Mouse (Mus musculus) midbrain, embryonic 14.5 days (tissue): ENCODE data around the gene Eef1a1. TPM values are rescaled to one million over a fixed set of nuclear protein-coding genes. Genes with fewer than 3 reads are reported as not detected.
"Not testable (repeated sequence)": the region's sequence is repeated elsewhere in the genome, so short reads cannot be mapped to it uniquely, and the experiment has no call there.

Experiments used
- ATAC-seq: fragments of 200-750 bp; cut with Nextera tagmentation; 2 replicates; pipeline ENCODE4 v1.8.0; 2017; ENCODE audit warnings: moderate number of reproducible peaks, moderate library complexity; ENCODE audit not compliant: low FRiP score, low TSS enrichment
- DNase-seq: peaks from one replicate; pipeline ENCODE4 v3.0.0-alpha.2; 2015
- H3K27ac ChIP-seq: fragments of 300-500 bp; sonication (generic); replicated peaks from 2 replicates; pipeline ENCODE4 v1.5.1; 2014; ENCODE audit warnings: mild to moderate bottlenecking, low read depth, low read length, moderate library complexity
- H3K27me3 ChIP-seq: fragments of 300-500 bp; sonication (generic); 2 replicates; pipeline ENCODE4 v1.6.1; 2014; ENCODE audit warnings: low read length, control low read depth, mixed read lengths; ENCODE audit not compliant: control insufficient read depth, insufficient read depth
- H3K36me3 ChIP-seq: fragments of 300-500 bp; sonication (generic); 2 replicates; pipeline ENCODE4 v1.6.1; 2014; ENCODE audit warnings: low read length, control low read depth; ENCODE audit not compliant: control insufficient read depth, insufficient read depth
- H3K4me1 ChIP-seq: fragments of 300-500 bp; sonication (generic); 2 replicates; pipeline ENCODE4 v1.6.1; 2014; ENCODE audit warnings: mild to moderate bottlenecking, antibody characterized with exemption, low read length, control low read depth; ENCODE audit not compliant: control insufficient read depth, insufficient read depth
- H3K4me2 ChIP-seq: fragments of 300-500 bp; sonication (generic); 2 replicates; pipeline ENCODE4 v1.6.1; 2014; ENCODE audit warnings: mild to moderate bottlenecking, low read length, moderate library complexity
- H3K4me3 ChIP-seq: fragments of 300-500 bp; sonication (generic); replicated peaks from 2 replicates; pipeline ENCODE4 v1.5.1; 2014; ENCODE audit warnings: low read depth, low read length
- H3K9ac ChIP-seq: fragments of 300-500 bp; sonication (generic); replicated peaks from 2 replicates; pipeline ENCODE4 v1.6.1; 2014; ENCODE audit warnings: mild to moderate bottlenecking, low read length, moderate library complexity
- H3K9me3 ChIP-seq: fragments of 300-500 bp; sonication (generic); 2 replicates; pipeline ENCODE4 v1.6.1; 2016; ENCODE audit warnings: low read length, control low read depth, mixed read lengths; ENCODE audit not compliant: control insufficient read depth
- whole genome bisulfite sequencing: fragments of 180-500 bp; shearing (Covaris S2); extraction: QIAGEN DNeasy Blood & Tissue Kit; methylation state at CpG from one replicate; pipeline ENCODE4 v1.1.7; 2014; 5-methylcytosine and 5-hydroxymethylcytosine counted together
- polyA plus RNA-seq: library from polyadenylated mRNA; unstranded; fragments of >200 nt; fragmentation: Nextera tagmentation; extraction: Ambion mirVana; gene quantifications from 2 replicates; pipeline ENCODE4 v1.2.1, GENCODE M21; 2014

Eef1a1 gene
- polyA plus RNA-seq, 1 experiment from 2014 or later: 4,401 TPM

DNA sequence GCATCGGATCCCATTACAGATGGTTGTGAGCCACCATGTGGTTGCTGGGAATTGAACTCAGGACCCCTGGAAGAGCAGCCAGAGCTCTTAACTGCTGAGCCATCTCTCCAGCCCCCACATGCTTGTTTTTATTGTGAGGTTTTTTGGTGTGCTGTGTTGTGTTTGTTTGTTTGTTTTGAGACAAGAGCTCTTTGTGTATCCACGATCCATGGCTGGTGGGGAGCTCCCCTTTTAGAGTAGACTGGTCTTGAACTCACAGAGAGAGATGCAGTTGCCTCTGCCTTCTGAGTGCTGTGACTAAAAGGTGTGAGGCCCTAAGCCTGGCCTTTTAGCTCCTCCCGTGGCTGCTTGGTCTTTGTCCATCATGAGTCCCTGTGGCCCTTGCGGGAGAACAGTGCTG, 15.2 kb upstream of the Eef1a1 start:
- Histone ChIP-seq H3K36me3 (0 out of 2 replicates have a peak, but pooled peaks cover 11% of the 10 kb centered on the region), H3K4me1 (peaks cover 25% of the 10 kb centered on the region; the same call in 1 of the 2 replicates), H3K4me2 (peak overlapping the region; percentile 44), H3K9ac (peak overlapping the region; percentile 36; the same call in 1 of the 2 replicates), H3K27me3 (no peaks in the 10 kb centered on the region), H3K9me3 (no peaks in the 10 kb centered on the region), H3K27ac (peak overlapping the region; percentile 96), H3K4me3 (peak overlapping the region; percentile 25; the same call in 1 of the 2 replicates)
- WGBS: 57% methylated on average over 4 of the region's 4 CpGs
- ATAC-seq (no peak), DNase-seq (peak; percentile 37)

DNA sequence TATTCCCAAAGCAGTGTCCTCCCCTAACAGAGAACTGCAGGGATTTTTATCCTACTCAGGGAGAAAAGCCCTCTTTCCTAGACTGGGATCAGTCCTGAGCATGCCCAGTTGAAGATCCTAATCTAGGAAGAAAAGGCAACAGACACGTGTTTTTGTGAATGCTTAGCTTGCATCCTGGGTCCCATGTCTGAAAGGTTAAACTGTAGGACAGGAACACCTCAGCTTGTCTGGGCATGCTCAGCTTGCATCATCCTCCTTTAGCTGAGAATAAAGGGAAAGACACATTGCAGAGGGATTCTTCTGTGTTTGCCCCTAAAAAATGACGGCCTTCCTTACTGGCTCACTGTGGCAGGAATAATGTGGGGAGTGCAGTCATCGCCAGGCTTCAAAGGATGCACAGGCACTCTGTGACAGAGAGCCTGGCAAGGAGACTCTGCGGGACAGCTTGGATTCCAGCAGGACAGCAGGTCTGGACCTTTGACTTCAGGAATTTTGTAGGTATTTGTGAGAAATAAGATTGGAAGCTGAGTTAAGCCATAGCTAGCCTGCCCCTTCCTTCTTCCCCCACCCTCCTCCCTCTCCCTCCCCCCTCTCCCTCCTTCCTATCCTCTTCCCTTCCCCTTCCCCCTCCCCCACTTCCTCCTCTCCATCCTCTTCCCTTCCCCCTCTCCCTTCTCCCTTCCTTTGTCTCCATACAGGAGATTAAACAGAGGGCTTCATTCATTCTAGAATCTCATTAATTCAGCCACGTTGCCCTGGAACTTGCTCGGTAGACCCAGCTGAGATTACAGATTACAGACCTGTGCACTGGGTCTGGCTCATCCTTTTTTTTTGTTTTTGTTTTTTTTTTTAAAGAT, 14.5 kb upstream of the Eef1a1 start:
- ATAC-seq: peak; percentile 76
- Histone ChIP-seq H3K4me3 (peak overlapping the region; percentile 25), H3K9ac (peak overlapping the region; percentile 36), H3K27me3 (no peaks in the 10 kb centered on the region), H3K4me2 (peak overlapping the region; percentile 44), H3K27ac (peak overlapping the region; percentile 96), H3K9me3 (no peaks in the 10 kb centered on the region), H3K4me1 (peaks cover 25% of the 10 kb centered on the region; the same call in 1 of the 2 replicates), H3K36me3 (0 out of 2 replicates have a peak, but pooled peaks cover 5% of the 10 kb centered on the region)
- DNase-seq: peak; percentile 87
- 0% methylated on average over 6 of the region's 6 CpGs for WGBS

DNA sequence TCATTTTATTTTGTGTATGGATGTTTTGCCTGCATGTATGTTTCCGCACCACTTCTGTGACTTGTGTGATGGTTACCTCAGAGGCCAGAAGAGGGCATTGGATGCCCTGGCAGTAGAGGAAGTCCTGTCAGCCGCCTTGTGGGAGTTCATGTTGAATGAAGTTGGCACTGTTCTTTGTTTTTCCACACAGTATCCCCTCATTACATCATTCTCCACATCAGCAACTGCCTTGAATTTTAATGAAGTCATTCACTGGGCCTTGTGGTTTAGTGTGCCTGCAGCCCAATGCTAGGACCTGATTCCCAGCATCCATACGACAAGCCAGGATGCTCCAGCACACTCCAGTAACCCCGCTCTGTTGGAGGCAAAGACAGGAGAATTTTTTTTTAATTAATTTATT, 12.3 kb upstream of the Eef1a1 start:
- 71% methylated on average over 4 of the region's 4 CpGs for WGBS
- no peaks in the 10 kb centered on the region for H3K36me3 ChIP-seq
- DNase-seq: peak; percentile 35

DNA sequence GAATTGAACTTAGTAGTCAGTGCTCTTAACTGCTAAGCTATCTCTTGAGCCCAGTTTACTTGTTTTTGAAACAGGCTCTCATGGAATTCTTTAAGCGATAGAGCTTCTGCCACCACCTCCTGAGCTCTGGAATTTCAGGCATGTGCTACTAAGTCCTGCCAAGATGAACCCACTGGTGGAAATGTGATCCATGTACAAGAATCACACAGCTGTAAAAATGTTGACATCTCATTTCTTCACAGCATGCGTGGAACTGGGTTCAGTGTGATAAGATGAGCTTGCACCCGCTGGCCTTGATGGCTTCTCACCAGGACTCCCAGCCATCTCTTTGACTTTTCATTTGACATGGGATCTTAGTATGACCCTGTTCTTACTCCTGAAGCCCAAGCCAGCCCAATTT, 11.4 kb upstream of the Eef1a1 start:
- DNase-seq: no peak
- no peaks in the 10 kb centered on the region for H3K9me3 ChIP-seq
- WGBS: 89% methylated on average over 3 of the region's 3 CpGs

More for the DNA sequence above, 12.3 kb upstream of the Eef1a1 start:
- no peak overlapping the region for H3K27ac ChIP-seq
- H3K4me1 ChIP-seq: peaks cover 24% of the 10 kb centered on the region; the same call in 1 of the 2 replicates
- H3K4me3 ChIP-seq: no peak overlapping the region
- H3K9me3 ChIP-seq: no peaks in the 10 kb centered on the region
- H3K9ac ChIP-seq: no peak overlapping the region
- H3K27me3 ChIP-seq: no peaks in the 10 kb centered on the region
- no peak for ATAC-seq
- no peak overlapping the region for H3K4me2 ChIP-seq

DNA sequence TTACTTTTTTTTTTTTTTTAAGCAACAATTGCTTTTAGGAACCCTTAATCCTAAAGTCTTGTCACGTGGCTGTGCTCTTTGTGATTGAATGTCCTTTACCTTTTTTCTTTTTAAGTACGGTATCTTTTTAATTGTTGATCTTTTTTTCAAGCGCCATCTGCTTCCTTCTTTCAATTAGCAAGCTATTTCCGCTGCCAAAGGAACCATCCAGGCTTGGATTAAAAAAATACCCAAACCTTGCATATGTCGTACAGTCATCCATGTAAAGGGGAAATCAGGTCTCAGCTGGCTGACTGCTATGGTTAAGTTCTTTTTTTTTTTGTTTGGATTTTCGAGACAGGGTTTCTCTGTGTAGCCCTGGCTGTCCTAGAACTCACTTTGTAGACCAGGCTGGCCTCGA, 4.2 kb upstream of the Eef1a1 start:
- ATAC-seq: no peak
- Histone ChIP-seq H3K36me3 (no peaks in the 10 kb centered on the region), H3K4me2 (no peak overlapping the region), H3K4me3 (no peak overlapping the region), H3K27me3 (no peaks in the 10 kb centered on the region), H3K27ac (no peak overlapping the region), H3K9me3 (no peaks in the 10 kb centered on the region), H3K4me1 (0 out of 2 replicates have a peak, but pooled peaks cover 6% of the 10 kb centered on the region), H3K9ac (no peak overlapping the region)
- no peak for DNase-seq
- 84% methylated on average over 7 of the region's 7 CpGs for WGBS

More for the DNA sequence above, 11.4 kb upstream of the Eef1a1 start:
- H3K4me3 ChIP-seq: no peak overlapping the region
- H3K27me3 ChIP-seq: no peaks in the 10 kb centered on the region
- H3K27ac ChIP-seq: no peak overlapping the region
- ATAC-seq: no peak
- H3K36me3 ChIP-seq: no peaks in the 10 kb centered on the region
- H3K4me2 ChIP-seq: no peak overlapping the region
- H3K9ac ChIP-seq: no peak overlapping the region
- peaks cover 20% of the 10 kb centered on the region; the same call in 1 of the 2 replicates for H3K4me1 ChIP-seq

DNA sequence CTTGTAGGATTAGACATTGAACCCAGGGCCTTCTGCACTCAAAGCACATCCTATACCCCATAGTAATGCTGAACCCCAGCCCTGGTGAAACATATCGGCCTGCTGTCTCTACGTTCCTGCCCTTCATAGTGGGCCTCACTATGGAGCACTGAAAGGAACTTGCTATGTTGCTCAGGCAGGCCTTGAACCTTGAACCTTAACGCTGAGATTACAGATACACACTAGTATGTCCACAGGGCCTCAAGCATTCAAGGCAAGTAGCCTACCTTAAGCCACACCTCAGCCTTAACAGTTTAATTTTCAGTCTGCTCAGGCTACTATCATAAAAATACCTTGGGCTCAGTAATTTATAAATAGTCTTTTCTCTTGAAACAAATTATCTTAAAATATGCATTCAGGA, 3.3 kb upstream of the Eef1a1 start:
- no peak overlapping the region for H3K4me3 ChIP-seq
- no peak for DNase-seq
- no peaks in the 10 kb centered on the region for H3K36me3 ChIP-seq
- H3K9me3 ChIP-seq: no peaks in the 10 kb centered on the region
- H3K27me3 ChIP-seq: no peaks in the 10 kb centered on the region
- H3K27ac ChIP-seq: no peak overlapping the region
- ATAC-seq: no peak
- 96% methylated on average over 3 of the region's 3 CpGs for WGBS
- no peak overlapping the region for H3K4me2 ChIP-seq
- 0 out of 2 replicates have a peak, but pooled peaks cover 6% of the 10 kb centered on the region for H3K4me1 ChIP-seq
- H3K9ac ChIP-seq: no peak overlapping the region

DNA sequence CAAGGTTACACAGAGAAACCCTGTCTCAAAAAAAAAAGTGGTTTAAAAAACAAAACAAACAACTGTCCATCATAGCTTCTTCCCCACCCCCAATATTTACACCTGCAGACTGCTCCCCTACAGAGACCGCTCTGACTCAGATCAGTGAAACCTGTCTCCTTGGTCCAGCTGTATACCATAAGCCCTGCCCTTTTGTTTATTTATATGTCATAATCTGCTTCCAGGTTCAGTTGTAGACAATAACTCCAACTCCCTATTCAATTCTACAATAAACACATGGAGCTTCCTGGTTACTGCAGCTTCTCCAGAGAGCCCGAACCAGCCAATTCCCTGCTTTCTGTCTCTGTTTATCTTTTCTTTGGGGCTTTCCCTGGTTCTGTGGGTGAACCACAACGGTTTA, 2.2 kb upstream of the Eef1a1 start:
- Histone ChIP-seq H3K4me1 (0 out of 2 replicates have a peak, but pooled peaks cover 6% of the 10 kb centered on the region), H3K27me3 (no peaks in the 10 kb centered on the region), H3K9me3 (no peaks in the 10 kb centered on the region), H3K27ac (no peak overlapping the region), H3K4me3 (no peak overlapping the region), H3K9ac (no peak overlapping the region), H3K4me2 (no peak overlapping the region), H3K36me3 (no peaks in the 10 kb centered on the region)
- WGBS: 87% methylated on average over 3 of the region's 3 CpGs
- DNase-seq (no peak), ATAC-seq (no peak)

DNA sequence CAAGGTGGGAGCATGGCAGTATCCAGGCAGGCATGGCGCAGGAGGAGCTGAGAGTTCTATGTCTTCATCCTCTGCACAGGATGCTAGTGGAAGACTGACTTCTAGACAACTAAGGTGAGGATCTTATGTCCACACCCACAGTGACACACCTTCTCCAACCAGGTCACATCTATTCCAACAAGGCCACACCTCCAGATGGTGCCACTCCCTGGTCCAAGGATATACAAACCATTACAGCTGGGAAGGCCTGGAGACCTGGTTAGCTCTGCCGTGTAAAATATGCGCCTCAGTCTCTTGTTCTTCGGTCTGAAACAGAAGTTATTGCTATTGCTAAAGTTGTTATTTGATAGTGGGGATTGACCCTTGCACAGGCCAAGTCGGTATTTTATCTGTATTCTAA, 930 bp downstream of the Eef1a1 start:
- WGBS: 96% methylated on average over 5 of the region's 5 CpGs
- H3K36me3 ChIP-seq, H3K4me2 ChIP-seq, ATAC-seq, H3K4me1 ChIP-seq, H3K9me3 ChIP-seq, H3K27me3 ChIP-seq, H3K4me3 ChIP-seq, DNase-seq, H3K27ac ChIP-seq, H3K9ac ChIP-seq: not testable (repeated sequence)
